In genomic region chr6:107059001-107059765, GRCm38 (mm10) we compare ENCODE assay signal across 12 mouse cellular contexts.
"Had no signal": no experiment of that assay in that cellular context is flagged by ENCODE, and none has a peak within 500 bp of the region (broad histone marks: within the 10 kb centered on the region; RNA-seq: fewer than 3 reads in every experiment).

No protein-coding gene starts in this region.

- DNase-seq: gastrocnemius, adult 2 months; gastrocnemius, postnatal 10 days; gastrocnemius, postnatal 25 days; heart, adult 18-20 months; heart, postnatal 10 days; heart, postnatal 4 days; kidney, adult 18-20 months; kidney, adult 8-10 months; kidney, postnatal 10 days; kidney, postnatal 25 days; kidney, postnatal 4 days; left cerebral cortex, postnatal 4 days had no signal
